Mouse (Mus musculus) heart, embryonic 16.5 days (tissue): ENCODE data around the gene Hmgn3. TPM values are rescaled to one million over a fixed set of nuclear protein-coding genes. Genes with fewer than 3 reads are reported as not detected.
A peak's percentile ranks its signal among the peaks of the same experiment; 100 is the strongest.

Source experiments
- ATAC-seq: fragments of 200-750 bp; cut with Nextera tagmentation; replicated peaks from 2 replicates; pipeline ENCODE4 v1.8.0; 2017; ENCODE audit warnings: moderate number of reproducible peaks; ENCODE audit not compliant: insufficient read depth, low FRiP score; ENCODE audit errors: extremely low read depth
- H3K27ac ChIP-seq: fragments of 300-500 bp; sonication (generic); 2 replicates; pipeline ENCODE4 v1.5.1; 2014; ENCODE audit warnings: mild to moderate bottlenecking, low read length, control low read depth, moderate library complexity
- H3K27me3 ChIP-seq: fragments of 300-500 bp; sonication (generic); 2 replicates; pipeline ENCODE4 v1.6.1; 2014; ENCODE audit warnings: low read length, mixed read lengths; ENCODE audit not compliant: control insufficient read depth, insufficient read depth
- H3K36me3 ChIP-seq: fragments of 300-500 bp; sonication (generic); 2 replicates; pipeline ENCODE4 v1.6.1; 2014; ENCODE audit not compliant: control insufficient read depth, insufficient read depth
- H3K4me1 ChIP-seq: fragments of 300-500 bp; sonication (generic); 2 replicates; pipeline ENCODE4 v1.6.1; 2014; ENCODE audit warnings: low read length, mixed read lengths; ENCODE audit not compliant: control insufficient read depth, insufficient read depth
- H3K4me2 ChIP-seq: fragments of 300-500 bp; sonication (generic); 2 replicates; pipeline ENCODE4 v1.6.1; 2014; ENCODE audit warnings: low read depth, mild to moderate bottlenecking, control low read depth, low read length
- H3K4me3 ChIP-seq: fragments of 300-500 bp; sonication (generic); 2 replicates; pipeline ENCODE4 v1.5.1; 2014; ENCODE audit warnings: mild to moderate bottlenecking, control low read depth, low read length
- H3K9ac ChIP-seq: fragments of 300-500 bp; sonication (generic); 2 replicates; pipeline ENCODE4 v1.6.1; 2014; ENCODE audit warnings: low read length, control low read depth
- H3K9me3 ChIP-seq: fragments of 300-500 bp; sonication (generic); replicated peaks from 2 replicates; pipeline ENCODE4 v1.6.1; 2016; ENCODE audit warnings: low read length; ENCODE audit not compliant: control insufficient read depth
- WGBS: fragments of 180-500 bp; shearing (Covaris S2); extraction: QIAGEN DNeasy Blood & Tissue Kit; methylation state at CpG from one replicate; pipeline ENCODE4 v1.1.7; 2014; 5-methylcytosine and 5-hydroxymethylcytosine counted together
- polyA plus RNA-seq: library from polyadenylated mRNA; unstranded; fragments of >200 nt; fragmentation: Nextera tagmentation; extraction: Ambion mirVana; gene quantifications from 2 replicates; pipeline ENCODE4 v1.2.1, GENCODE M21; 2015

The Hmgn3 gene
- polyA plus RNA-seq, 1 experiment from 2014 or later, result 111 TPM

- H3K4me2 ChIP-seq, result no peak overlapping the region
- no peak overlapping the region for H3K4me3 ChIP-seq
- no peak for ATAC-seq
- H3K36me3 ChIP-seq, result no peaks in the 10 kb centered on the region
- no peak overlapping the region for H3K9ac ChIP-seq
- H3K27ac ChIP-seq, result no peak overlapping the region
- 87% methylated on average over 6 of the region's 6 CpGs for WGBS
- no peaks in the 10 kb centered on the region for H3K27me3 ChIP-seq
- no peaks in the 10 kb centered on the region for H3K9me3 ChIP-seq
- H3K4me1 ChIP-seq, result no peaks in the 10 kb centered on the region
These were observed 64.2 kb downstream of the Hmgn3 start for GRCm38 (mm10) chr9:83082296-83082695.

GRCm38 (mm10) chr9:83079724-83080123 is 66.8 kb downstream of the Hmgn3 start:
- 76% methylated on average over 3 of the region's 3 CpGs for WGBS
- H3K4me2 ChIP-seq, result no peak overlapping the region
- H3K4me1 ChIP-seq, result no peaks in the 10 kb centered on the region
- H3K27me3 ChIP-seq, result no peaks in the 10 kb centered on the region
- no peak for ATAC-seq
- no peaks in the 10 kb centered on the region for H3K36me3 ChIP-seq
- no peak overlapping the region for H3K9ac ChIP-seq
- H3K4me3 ChIP-seq, result no peak overlapping the region
- H3K27ac ChIP-seq, result no peak overlapping the region
- H3K9me3 ChIP-seq, result no peaks in the 10 kb centered on the region

- no peak overlapping the region for H3K4me2 ChIP-seq
- no peak overlapping the region for H3K27ac ChIP-seq
- H3K4me3 ChIP-seq, result no peak overlapping the region
- WGBS, result 59% methylated on average over 5 of the region's 5 CpGs
- H3K9me3 ChIP-seq, result no peaks in the 10 kb centered on the region
- H3K4me1 ChIP-seq, result no peaks in the 10 kb centered on the region
- 0 out of 2 replicates have a peak, but pooled peaks have one; percentile 23 for ATAC-seq
- H3K36me3 ChIP-seq, result no peaks in the 10 kb centered on the region
- no peak overlapping the region for H3K9ac ChIP-seq
- H3K27me3 ChIP-seq, result no peaks in the 10 kb centered on the region
These were observed 78.2 kb downstream of the Hmgn3 start for GRCm38 (mm10) chr9:83068246-83068645.

GRCm38 (mm10) chr9:83061289-83061688 is 85.2 kb downstream of the Hmgn3 start:
- no peaks in the 10 kb centered on the region for H3K36me3 ChIP-seq
- no peak overlapping the region for H3K4me3 ChIP-seq
- no peak overlapping the region for H3K4me2 ChIP-seq
- peaks cover 7% of the 10 kb centered on the region for H3K4me1 ChIP-seq
- H3K9me3 ChIP-seq, result no peaks in the 10 kb centered on the region
- no peak overlapping the region for H3K9ac ChIP-seq
- ATAC-seq, result no peak
- WGBS, result 41% methylated on average over 11 of the region's 11 CpGs
- no peaks in the 10 kb centered on the region for H3K27me3 ChIP-seq
- no peak overlapping the region for H3K27ac ChIP-seq

Other genes with a start within 250 kb of the Hmgn3 start
- 45.4 and 48.6 TPM in 2 replicates for gene Phip, start 171.2 kb downstream of the Hmgn3 start, polyA plus RNA-seq